Mouse (Mus musculus): ENCODE results near the gene Rabggtb. TPM values are rescaled to one million over a fixed set of nuclear protein-coding genes. Genes with fewer than 3 reads are reported as not detected.
"Not testable (repeated sequence)": the region's sequence is repeated elsewhere in the genome, so short reads cannot be mapped to it uniquely, and the experiment has no call there.

The Rabggtb gene
- polyA plus RNA-seq, 1 experiment from 2014 or later: 48.9 TPM

DNA sequence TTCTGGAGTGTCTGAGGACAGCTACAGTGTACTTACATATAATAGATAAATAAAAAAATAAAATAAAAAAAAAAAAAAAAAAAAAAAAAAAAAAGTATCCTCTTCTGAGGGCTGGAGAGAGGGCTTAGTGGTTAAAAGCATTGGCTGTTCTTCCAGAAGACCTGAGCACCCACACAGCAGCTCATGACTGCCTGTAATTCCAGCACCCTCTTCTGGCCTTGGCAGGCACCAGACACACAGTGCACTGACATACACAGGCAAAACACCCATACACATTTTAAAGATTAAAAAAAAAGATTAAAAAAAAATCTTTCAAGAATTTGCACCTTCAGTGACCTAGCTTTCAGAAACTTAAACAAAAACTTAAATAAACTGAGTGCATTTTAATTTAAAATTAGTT lies 26.5 kb downstream of the Rabggtb start:
- H3K4me3 ChIP-seq: no peak overlapping the region

DNA sequence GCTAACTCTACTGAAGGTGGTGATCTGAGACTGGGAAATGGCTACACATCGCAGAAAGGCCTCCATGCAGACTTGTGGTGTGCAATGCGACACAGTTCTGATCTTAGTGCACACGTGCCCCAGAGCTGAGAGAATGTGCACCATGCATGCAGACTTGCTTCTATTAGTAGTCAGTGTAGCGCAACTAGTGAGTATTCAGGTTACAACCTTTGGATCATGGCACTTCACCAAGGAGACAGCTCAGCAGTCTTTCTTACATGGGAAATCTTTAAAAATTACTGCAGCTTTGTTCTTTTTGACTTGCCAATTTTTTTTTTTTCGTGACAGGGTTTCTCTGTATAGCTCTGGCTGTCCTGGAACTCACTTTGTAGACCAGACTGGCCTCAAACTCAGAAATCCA lies 41.4 kb downstream of the Rabggtb start:
- WGBS: 88% methylated on average over 5 of the region's 5 CpGs
- no peaks in the 10 kb centered on the region for H3K27me3 ChIP-seq (replicated peaks; ENCODE audit: low read depth, poor library complexity, severe bottlenecking)

More for the DNA sequence above, 26.5 kb downstream of the Rabggtb start:
- Histone ChIP-seq H3K27ac (replicated peaks) (no peak overlapping the region), H3K36me3 (replicated peaks) (no peaks in the 10 kb centered on the region), H3K9me3 (no peaks in the 10 kb centered on the region), H3K4me1 (no peaks in the 10 kb centered on the region), H3K27me3 (replicated peaks; ENCODE audit: low read depth, poor library complexity, severe bottlenecking) (no peaks in the 10 kb centered on the region)
- DNase-seq (ENCODE audit: low spot score): no peak

DNA sequence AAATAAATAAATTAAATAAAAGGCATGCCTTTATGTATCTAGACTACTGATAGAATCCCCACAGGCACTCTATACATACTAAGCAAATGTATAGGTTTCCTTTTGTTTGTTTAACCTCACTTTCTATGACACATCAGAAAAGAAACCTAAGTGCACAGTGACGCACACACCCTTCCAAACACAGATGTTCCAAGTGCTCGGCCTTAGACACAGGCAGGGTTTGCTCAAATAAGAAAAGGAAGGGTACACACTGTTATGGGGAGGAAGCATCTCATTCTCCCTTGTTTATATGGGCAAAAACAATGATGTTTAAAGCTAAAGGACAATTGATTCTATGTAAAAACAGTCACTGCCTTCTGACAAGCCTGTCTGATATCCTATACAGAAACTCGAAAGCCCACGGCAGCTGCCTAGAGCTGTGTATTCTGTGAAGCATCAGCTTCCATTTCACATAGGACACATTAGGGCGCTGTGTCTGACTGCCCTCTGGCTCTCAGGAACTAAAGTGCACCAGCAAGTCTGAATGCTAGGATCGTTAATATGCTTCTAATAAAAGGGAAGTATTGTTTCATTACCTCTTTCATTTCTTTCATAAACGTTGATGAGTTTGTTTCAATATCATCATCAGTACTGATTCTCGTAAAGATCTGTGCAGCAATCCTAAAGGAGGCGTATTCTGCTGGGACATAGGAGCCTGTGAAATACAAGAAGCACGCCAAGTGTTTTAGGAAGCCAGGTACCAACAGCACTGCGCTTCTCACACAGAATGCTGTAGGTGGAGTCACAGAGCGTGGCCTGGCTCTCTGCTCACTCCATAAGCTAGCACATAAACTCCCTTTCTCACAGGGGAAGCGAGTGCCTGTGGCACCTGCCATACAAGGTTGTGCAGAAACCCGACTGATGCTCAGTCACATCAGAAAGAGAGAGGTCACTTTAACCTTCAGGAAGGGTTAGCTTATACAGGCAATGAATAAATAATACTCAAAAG lies 45.4 kb downstream of the Rabggtb start:
- no peaks in the 10 kb centered on the region for H3K27me3 ChIP-seq (replicated peaks; ENCODE audit: low read depth, poor library complexity, severe bottlenecking)
- H3K4me3 ChIP-seq: no peak overlapping the region
- no peaks in the 10 kb centered on the region for H3K9me3 ChIP-seq
- no peaks in the 10 kb centered on the region for H3K36me3 ChIP-seq (replicated peaks)
- 77% methylated on average over 14 of the region's 14 CpGs for WGBS
- no peak overlapping the region for H3K27ac ChIP-seq (replicated peaks)
- no peaks in the 10 kb centered on the region for H3K4me1 ChIP-seq
- no peak for DNase-seq (ENCODE audit: low spot score)

More for the DNA sequence above, 41.4 kb downstream of the Rabggtb start:
- no peaks in the 10 kb centered on the region for H3K36me3 ChIP-seq (replicated peaks)
- no peak for DNase-seq (ENCODE audit: low spot score)
- no peak overlapping the region for H3K27ac ChIP-seq (replicated peaks)
- no peak overlapping the region for H3K4me3 ChIP-seq
- no peaks in the 10 kb centered on the region for H3K4me1 ChIP-seq
- no peaks in the 10 kb centered on the region for H3K9me3 ChIP-seq

DNA sequence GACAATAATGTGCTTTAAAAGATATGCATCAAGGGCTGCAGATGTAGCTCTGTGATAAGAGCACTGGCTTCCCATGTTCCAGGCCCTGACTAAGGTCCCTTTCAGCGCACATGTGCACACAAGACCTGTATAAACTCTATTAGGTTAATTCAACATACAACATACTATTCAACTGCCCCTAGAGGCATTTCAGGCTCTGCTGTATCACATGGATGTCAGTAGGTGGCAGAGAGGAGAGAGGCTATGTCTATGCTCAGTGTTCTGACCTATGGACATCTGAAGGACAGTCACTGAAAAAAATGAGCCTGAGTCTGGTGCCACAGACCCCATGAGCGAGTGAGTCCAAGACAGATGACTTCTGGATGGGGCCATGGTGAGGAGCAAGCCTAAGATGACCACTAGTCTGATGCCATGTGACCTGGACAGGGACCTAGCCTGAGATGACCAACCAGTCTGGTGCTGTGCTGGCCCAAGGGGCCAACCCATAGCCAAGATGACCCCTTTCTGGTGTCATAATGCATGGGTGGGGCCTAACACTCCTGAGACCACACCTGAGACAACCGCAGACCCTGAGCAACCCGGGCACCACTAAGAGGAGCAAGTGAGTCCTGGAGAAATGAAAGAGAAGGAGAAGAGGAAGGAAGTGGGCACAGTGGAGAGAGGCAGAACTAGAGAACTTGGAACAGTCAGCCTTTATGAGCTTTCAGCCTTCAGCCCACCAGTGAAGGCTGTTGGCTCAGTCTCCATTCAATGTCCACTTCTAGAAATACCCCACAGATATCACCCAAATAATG lies 48.0 kb downstream of the Rabggtb start:
- no peak for DNase-seq (ENCODE audit: low spot score)
- no peaks in the 10 kb centered on the region for H3K9me3 ChIP-seq
- H3K27me3 ChIP-seq (replicated peaks; ENCODE audit: low read depth, poor library complexity, severe bottlenecking): no peaks in the 10 kb centered on the region
- WGBS: 84% methylated on average over 4 of the region's 4 CpGs
- no peak overlapping the region for H3K4me3 ChIP-seq
- no peak overlapping the region for H3K27ac ChIP-seq (replicated peaks)
- H3K36me3 ChIP-seq (replicated peaks): no peaks in the 10 kb centered on the region
- no peaks in the 10 kb centered on the region for H3K4me1 ChIP-seq

DNA sequence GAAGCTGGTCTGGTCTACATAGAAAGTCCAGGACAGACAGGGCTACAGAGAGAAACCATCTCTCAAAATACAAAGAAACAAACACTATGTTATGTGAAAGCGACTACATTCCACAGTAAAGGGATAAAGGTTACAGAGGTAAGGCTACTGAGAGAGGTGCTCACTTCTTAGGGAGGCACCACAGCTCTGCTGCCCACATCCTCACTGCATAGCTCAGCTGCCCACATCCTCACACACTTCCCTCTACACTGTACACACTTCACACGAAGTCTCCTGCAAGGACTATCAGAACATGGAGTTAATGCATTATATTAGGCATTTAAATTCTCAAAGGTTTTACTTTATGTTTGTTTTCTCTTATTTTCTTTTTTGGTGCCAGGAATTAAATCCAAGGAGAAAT lies 49.0 kb downstream of the Rabggtb start:
- Histone ChIP-seq H3K36me3 (replicated peaks) (no peaks in the 10 kb centered on the region), H3K27me3 (replicated peaks; ENCODE audit: low read depth, poor library complexity, severe bottlenecking) (no peaks in the 10 kb centered on the region), H3K27ac (replicated peaks) (no peak overlapping the region), H3K4me1 (no peaks in the 10 kb centered on the region), H3K4me3 (no peak overlapping the region), H3K9me3 (no peaks in the 10 kb centered on the region)
- no peak for DNase-seq (ENCODE audit: low spot score)
- WGBS: 88% methylated on average over 2 of the region's 2 CpGs

DNA sequence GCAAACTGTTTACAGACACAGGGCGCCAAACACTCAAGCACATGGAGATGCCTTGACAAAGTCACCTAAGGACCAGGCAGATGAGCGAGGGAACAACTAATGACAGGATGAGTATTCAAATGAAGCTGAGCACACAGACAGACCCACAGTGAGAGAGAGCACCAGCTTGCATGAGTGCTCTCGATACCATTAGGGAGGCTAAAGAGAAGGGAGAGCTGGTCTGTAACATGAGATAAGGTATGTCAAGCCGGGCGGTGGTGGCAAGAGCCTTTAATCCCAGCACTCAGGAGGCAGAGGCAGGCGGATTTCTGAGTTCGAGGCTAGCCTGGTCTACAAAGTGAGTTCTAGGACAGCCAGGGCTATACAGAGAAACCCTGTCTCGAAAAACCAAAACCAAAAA lies 52.4 kb downstream of the Rabggtb start:
- H3K4me3 ChIP-seq; H3K27me3 ChIP-seq (replicated peaks; ENCODE audit: low read depth, poor library complexity, severe bottlenecking); H3K9me3 ChIP-seq; H3K27ac ChIP-seq (replicated peaks); DNase-seq (ENCODE audit: low spot score); H3K4me1 ChIP-seq; H3K36me3 ChIP-seq (replicated peaks): not testable (repeated sequence)
- 90% methylated on average over 8 of the region's 8 CpGs for WGBS

DNA sequence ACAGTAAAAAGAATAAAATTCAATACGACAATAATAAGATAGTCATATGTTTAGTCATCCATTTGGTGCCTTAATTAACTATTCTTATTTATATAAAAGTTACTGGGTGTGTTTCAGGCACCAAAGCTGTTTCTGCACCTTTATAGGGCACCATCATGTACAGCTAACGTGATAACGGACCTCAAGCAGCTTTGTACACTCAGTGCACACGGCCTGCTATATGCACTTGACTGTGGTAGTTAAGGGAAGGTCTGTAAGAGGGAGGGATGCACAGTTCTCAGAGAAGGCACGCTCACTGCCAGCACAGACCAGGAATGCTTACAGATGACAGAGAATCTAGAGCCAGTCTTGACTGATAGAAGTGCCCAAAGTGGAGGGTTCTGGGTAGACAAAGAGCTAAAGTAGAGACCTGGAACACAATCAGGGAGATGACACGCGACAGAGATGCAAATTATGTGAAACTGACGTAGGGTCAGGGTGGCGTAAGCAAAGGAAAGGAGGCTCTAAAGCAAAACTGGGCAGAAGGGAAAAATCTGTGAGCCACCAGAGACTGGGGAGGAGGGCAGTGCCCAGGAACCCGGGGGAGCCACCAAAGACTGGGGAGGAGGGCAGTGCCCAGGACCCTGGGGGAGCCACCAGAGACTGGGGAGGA lies 54.3 kb downstream of the Rabggtb start:
- WGBS: 83% methylated on average over 10 of the region's 10 CpGs
- Histone ChIP-seq H3K4me1 (no peaks in the 10 kb centered on the region), H3K27me3 (replicated peaks; ENCODE audit: low read depth, poor library complexity, severe bottlenecking) (no peaks in the 10 kb centered on the region), H3K36me3 (replicated peaks) (no peaks in the 10 kb centered on the region), H3K4me3 (no peak overlapping the region), H3K27ac (replicated peaks) (no peak overlapping the region), H3K9me3 (no peaks in the 10 kb centered on the region)
- DNase-seq (ENCODE audit: low spot score): no peak

Other genes starting within 250 kb of the Rabggtb start
- gene St6galnac3, start 187.8 kb downstream of the Rabggtb start, polyA plus RNA-seq (2016; fragmentation: Nextera tagmentation; extraction: Ambion mirVana): 54.1 and 55.1 TPM in 2 replicates
- gene Asb17, start 68.8 kb downstream of the Rabggtb start, polyA plus RNA-seq (2016; fragmentation: Nextera tagmentation; extraction: Ambion mirVana): 0.19 and 0.34 TPM in 2 replicates
- gene Msh4, start 6.9 kb downstream of the Rabggtb start, polyA plus RNA-seq (2016; fragmentation: Nextera tagmentation; extraction: Ambion mirVana): 0.15 TPM in 2 replicates
- gene Acadm, start 31.6 kb upstream of the Rabggtb start, polyA plus RNA-seq (2016; fragmentation: Nextera tagmentation; extraction: Ambion mirVana): 40.7 and 44.6 TPM in 2 replicates
- gene Slc44a5, start 60.4 kb upstream of the Rabggtb start, polyA plus RNA-seq (2016; fragmentation: Nextera tagmentation; extraction: Ambion mirVana): 0.56 and 0.98 TPM in 2 replicates

Data from embryonic facial prominence, embryonic 10.5 days (tissue).